Mouse (Mus musculus) spleen, postnatal 0 days (tissue): ENCODE data around the gene Sirt1. TPM values are rescaled to one million over a fixed set of nuclear protein-coding genes. Genes with fewer than 3 reads are reported as not detected.

Experiments used
- polyA plus RNA-seq: library from polyadenylated mRNA; unstranded; fragments of >200 nt; fragmentation: Nextera tagmentation; extraction: Ambion mirVana; gene quantifications from 2 replicates; pipeline ENCODE4 v1.2.1, GENCODE M21; 2015

The Sirt1 gene
- 6.4 and 7.9 TPM in 2 replicates for polyA plus RNA-seq

GRCm38 (mm10) chr10:63381498-63382280, at the start of gene Sirt1:
Gene Sirt1, minus strand, starts transcription at chr10:63381704.

GRCm38 (mm10) chr10:63429785-63430305, 48.3 kb upstream of the Sirt1 start, which contains the start of gene Ctnna3:
Gene Ctnna3, plus strand, starts transcription at chr10:63430098.

GRCm38 (mm10) chr10:63421739-63422735, 40.5 kb upstream of the Sirt1 start, which contains the start of gene Gm7075:
Gene Gm7075, minus strand, starts transcription at chr10:63421789.

GRCm38 (mm10) chr10:63382372-63383279, 1.1 kb upstream of the Sirt1 start, which contains the start of gene Dnajc12:
Gene Dnajc12, plus strand, starts transcription at chr10:63382443.

Other genes with a start within 250 kb of the Sirt1 start
- 0.04 and 0.06 TPM in 2 replicates for gene Mypn, start 177.8 kb downstream of the Sirt1 start, polyA plus RNA-seq
- 39.0 and 42.2 TPM in 2 replicates for gene Herc4, start 137.9 kb downstream of the Sirt1 start, polyA plus RNA-seq
- gene Dnajc12, start 739 bp upstream of the Sirt1 start, polyA plus RNA-seq, result 5.2 and 5.3 TPM in 2 replicates
- gene Gm7075, start 40.1 kb upstream of the Sirt1 start, polyA plus RNA-seq, result not detected in 2 replicates
- 0.11 and 0.16 TPM in 2 replicates for gene Ctnna3, start 48.4 kb upstream of the Sirt1 start, polyA plus RNA-seq